Mouse (Mus musculus) liver, postnatal 0 days (tissue): ENCODE measurements at regions not wholly inside any gene's neighbourhood (a gene's known extent, or its start where the extent isn't known, plus 50 kb on each side); places are given as distances from the start of the nearest gene placed in this dataset.
A peak's percentile ranks its signal among the peaks of the same experiment; 100 is the strongest.

ENCODE experiments used
- ATAC-seq: fragments of 200-750 bp; cut with Nextera tagmentation; 2 replicates; pipeline ENCODE4 v1.8.0; 2017; ENCODE audit warnings: mild to moderate bottlenecking, moderate library complexity
- DNase-seq: peaks from one replicate; pipeline ENCODE4 v3.0.0-alpha.2; 2016
- H3K27ac ChIP-seq: fragments of 300-500 bp; sonication (generic); 2 replicates; pipeline ENCODE4 v1.5.1; 2014; ENCODE audit warnings: antibody characterized with exemption, moderate library complexity, mild to moderate bottlenecking, low read depth
- H3K27me3 ChIP-seq: fragments of 300-500 bp; sonication (generic); 2 replicates; pipeline ENCODE4 v1.6.1; 2014; ENCODE audit warnings: low read length, control low read depth, mixed read lengths; ENCODE audit not compliant: insufficient read depth
- H3K36me3 ChIP-seq: fragments of 300-500 bp; sonication (generic); replicated peaks from 2 replicates; pipeline ENCODE4 v1.6.1; 2014; ENCODE audit warnings: mild to moderate bottlenecking, control low read depth, low read length, moderate library complexity, mixed read lengths; ENCODE audit not compliant: insufficient read depth
- H3K4me1 ChIP-seq: fragments of 300-500 bp; sonication (generic); 2 replicates; pipeline ENCODE4 v1.6.1; 2014; ENCODE audit warnings: antibody characterized with exemption, mild to moderate bottlenecking, control low read depth; ENCODE audit not compliant: insufficient read depth
- H3K4me2 ChIP-seq: fragments of 300-500 bp; sonication (generic); 2 replicates; pipeline ENCODE4 v1.6.1; 2014; ENCODE audit warnings: low read depth, mild to moderate bottlenecking, low read length, moderate library complexity, mixed read lengths
- H3K4me3 ChIP-seq: fragments of 300-500 bp; sonication (generic); 2 replicates; pipeline ENCODE4 v1.5.1; 2014; ENCODE audit warnings: low read depth, low read length
- H3K9ac ChIP-seq: fragments of 300-500 bp; sonication (generic); replicated peaks from 2 replicates; pipeline ENCODE4 v1.6.1; 2014; ENCODE audit warnings: mild to moderate bottlenecking, moderate library complexity
- H3K9me3 ChIP-seq: fragments of 300-500 bp; sonication (generic); 2 replicates; pipeline ENCODE4 v1.6.1; 2016; ENCODE audit warnings: mild to moderate bottlenecking, control low read depth, low read length, mixed read lengths
- CTCF ChIP-seq: sonication (generic); IDR thresholded peaks from 2 replicates; pipeline ENCODE4 v1.5.1; 2016; ENCODE audit warnings: antibody characterized with exemption, low read depth
- EP300 ChIP-seq: IDR thresholded peaks from 2 replicates; pipeline ENCODE4 v1.6.1; 2016; ENCODE audit warnings: antibody characterized with exemption, low read depth, mild to moderate bottlenecking
- WGBS: fragments of 180-500 bp; shearing (Covaris S2); extraction: QIAGEN DNeasy Blood & Tissue Kit; methylation state at CpG from one replicate; pipeline ENCODE4 v1.1.7; 2014; ENCODE audit not compliant: insufficient replicate concordance; 5-methylcytosine and 5-hydroxymethylcytosine counted together

DNA sequence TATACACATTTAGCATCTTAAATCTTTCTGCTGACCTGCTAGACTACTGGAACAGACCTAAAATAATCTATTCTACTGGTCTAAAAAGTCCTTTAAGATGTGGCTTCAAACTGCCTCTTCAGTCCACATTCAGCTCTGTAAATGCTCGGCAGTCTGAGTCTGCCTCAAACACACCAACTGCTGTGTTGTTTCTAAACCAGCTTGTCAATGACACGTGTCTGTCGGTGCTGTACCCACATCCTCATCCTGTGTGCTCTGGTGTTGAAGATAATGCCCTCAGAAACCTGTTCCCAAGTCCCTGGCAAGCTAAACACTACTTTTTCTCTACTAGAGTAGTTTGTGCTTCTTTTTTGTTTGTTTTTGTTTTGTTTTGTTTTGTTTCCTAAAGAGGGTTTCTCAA, 58.9 kb upstream of the Mbnl1 start:
- H3K36me3 ChIP-seq = no peaks in the 10 kb centered on the region
- 0 out of 2 replicates have a peak overlapping the region, but pooled peaks have one; percentile 3 for H3K27ac ChIP-seq
- 16% methylated on average over 3 of the region's 3 CpGs for WGBS
- TF ChIP-seq EP300 = peak; percentile 63; the same call in 1 of the 2 replicates
- no peak for TF ChIP-seq CTCF
- no peak overlapping the region for H3K4me2 ChIP-seq
- no peaks in the 10 kb centered on the region for H3K9me3 ChIP-seq
- no peak overlapping the region for H3K9ac ChIP-seq
- peak; percentile 64 for ATAC-seq
- no peaks in the 10 kb centered on the region for H3K4me1 ChIP-seq
- H3K4me3 ChIP-seq = no peak overlapping the region
- no peak for DNase-seq
- no peaks in the 10 kb centered on the region for H3K27me3 ChIP-seq

DNA sequence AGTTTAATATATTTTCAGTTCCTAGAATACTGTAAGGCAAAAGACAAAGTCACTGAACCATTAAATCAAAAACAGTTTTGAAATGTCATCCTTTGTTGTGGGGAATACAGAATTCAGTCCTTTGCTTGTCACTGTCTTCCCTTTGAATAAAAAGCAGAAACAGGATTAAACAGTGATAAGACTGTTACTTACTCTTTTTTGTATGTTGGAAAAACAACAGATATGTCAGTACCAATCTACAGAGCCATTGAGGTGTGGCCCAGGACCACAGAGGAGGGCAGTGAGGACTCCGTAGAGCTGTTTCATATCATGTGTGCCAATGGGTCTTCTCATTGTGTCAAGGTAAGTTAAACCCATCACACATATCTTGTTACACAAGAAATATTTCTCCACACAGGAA, 55.6 kb upstream of the Mbnl1 start:
- DNase-seq = no peak
- H3K27me3 ChIP-seq = no peaks in the 10 kb centered on the region
- no peak for ATAC-seq
- H3K4me2 ChIP-seq = no peak overlapping the region
- H3K27ac ChIP-seq = no peak overlapping the region
- TF ChIP-seq EP300 (no peak), CTCF (no peak)
- no peaks in the 10 kb centered on the region for H3K4me1 ChIP-seq
- no peaks in the 10 kb centered on the region for H3K36me3 ChIP-seq
- H3K4me3 ChIP-seq = no peak overlapping the region
- 43% methylated on average over 1 of the region's 1 CpGs for WGBS
- no peak overlapping the region for H3K9ac ChIP-seq
- H3K9me3 ChIP-seq = no peaks in the 10 kb centered on the region

- no peaks in the 10 kb centered on the region for H3K27me3 ChIP-seq
- H3K4me1 ChIP-seq = no peaks in the 10 kb centered on the region
- no peak overlapping the region for H3K9ac ChIP-seq
- H3K36me3 ChIP-seq = no peaks in the 10 kb centered on the region
- no peaks in the 10 kb centered on the region for H3K9me3 ChIP-seq
- no peak for TF ChIP-seq CTCF
- TF ChIP-seq EP300 = peak; percentile 90
- H3K4me3 ChIP-seq = no peak overlapping the region
- ATAC-seq (peak; percentile 29; the same call in 1 of the 2 replicates), DNase-seq (no peak)
- H3K4me2 ChIP-seq = no peak overlapping the region
- no peak overlapping the region for H3K27ac ChIP-seq
These were observed 54.0 kb upstream of the Mbnl1 start for GRCm38 (mm10) chr3:60418652-60419051.

GRCm38 (mm10) chr3:60419216-60419615, 53.4 kb upstream of the Mbnl1 start:
- H3K27me3 ChIP-seq = no peaks in the 10 kb centered on the region
- H3K9me3 ChIP-seq = no peaks in the 10 kb centered on the region
- no peak overlapping the region for H3K9ac ChIP-seq
- ATAC-seq = no peak
- WGBS = 79% methylated on average over 3 of the region's 3 CpGs
- H3K36me3 ChIP-seq = no peaks in the 10 kb centered on the region
- H3K4me2 ChIP-seq = no peak overlapping the region
- no peak overlapping the region for H3K27ac ChIP-seq
- H3K4me3 ChIP-seq = no peak overlapping the region
- no peaks in the 10 kb centered on the region for H3K4me1 ChIP-seq
- TF ChIP-seq CTCF (no peak), EP300 (no peak)
- DNase-seq = no peak
